Mouse (Mus musculus) heart, embryonic 15.5 days (tissue): ENCODE results near the gene Tiam2. TPM values are rescaled to one million over a fixed set of nuclear protein-coding genes. Genes with fewer than 3 reads are reported as not detected.

Experiments
- ATAC-seq: fragments of 200-750 bp; cut with Nextera tagmentation; replicated peaks from 2 replicates; pipeline ENCODE4 v1.8.0; 2017; ENCODE audit warnings: low read depth, moderate TSS enrichment; ENCODE audit not compliant: insufficient number of reproducible peaks, insufficient read depth, low FRiP score
- H3K27ac ChIP-seq: fragments of 300-500 bp; sonication (generic); 2 replicates; pipeline ENCODE4 v1.5.1; 2015; ENCODE audit warnings: mild to moderate bottlenecking, inconsistent platforms
- H3K27me3 ChIP-seq: fragments of 300-500 bp; sonication (generic); 2 replicates; pipeline ENCODE4 v1.6.1; 2015; ENCODE audit warnings: inconsistent platforms
- H3K36me3 ChIP-seq: fragments of 300-500 bp; sonication (generic); 2 replicates; pipeline ENCODE4 v1.6.1; 2015; ENCODE audit warnings: mild to moderate bottlenecking, inconsistent platforms
- H3K4me1 ChIP-seq: fragments of 300-500 bp; sonication (generic); replicated peaks from 2 replicates; pipeline ENCODE4 v1.6.1; 2015; ENCODE audit warnings: inconsistent platforms
- H3K4me2 ChIP-seq: fragments of 300-500 bp; sonication (generic); 2 replicates; pipeline ENCODE4 v1.6.1; 2015; ENCODE audit warnings: inconsistent platforms, mild to moderate bottlenecking, moderate library complexity
- H3K4me3 ChIP-seq: fragments of 300-500 bp; sonication (generic); 2 replicates; pipeline ENCODE4 v1.5.1; 2015; ENCODE audit warnings: mild to moderate bottlenecking, inconsistent platforms
- H3K9ac ChIP-seq: fragments of 300-500 bp; sonication (generic); 2 replicates; pipeline ENCODE4 v1.6.1; 2015; ENCODE audit warnings: mild to moderate bottlenecking, inconsistent platforms
- H3K9me3 ChIP-seq: fragments of 300-500 bp; sonication (generic); replicated peaks from 2 replicates; pipeline ENCODE4 v1.6.1; 2016; ENCODE audit warnings: inconsistent platforms
- WGBS: fragments of 180-500 bp; shearing (Covaris S2); methylation state at CpG from one replicate; pipeline ENCODE4 v1.1.7; 2015; ENCODE audit warnings: mixed read lengths; 5-methylcytosine and 5-hydroxymethylcytosine counted together
- polyA plus RNA-seq: library from polyadenylated mRNA; unstranded; fragments of >200 nt; fragmentation: Nextera tagmentation; extraction: Ambion mirVana; gene quantifications from 2 replicates; pipeline ENCODE4 v1.2.1, GENCODE M21; 2015

Tiam2 gene
- polyA plus RNA-seq, 1 experiment from 2014 or later, result 3.8 TPM

DNA sequence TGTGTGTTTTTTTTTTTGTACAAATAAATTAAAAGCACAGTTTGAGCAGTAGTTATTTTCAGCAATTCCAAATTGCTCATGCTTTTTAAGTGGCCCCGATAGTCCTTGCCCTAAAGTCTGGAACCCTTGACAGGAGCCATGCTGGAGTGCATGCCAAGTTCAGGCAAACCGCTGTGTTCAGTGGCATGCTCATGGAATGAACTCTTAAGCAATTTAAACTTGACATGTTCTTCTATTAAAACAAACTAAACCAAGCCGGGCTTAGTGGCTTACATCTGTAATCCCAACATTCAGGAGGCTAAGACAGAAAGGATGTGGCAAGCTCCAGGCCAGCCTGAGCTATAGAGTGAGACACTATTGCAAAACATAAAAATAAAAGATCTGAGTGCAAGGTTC lies 11.8 kb upstream of the Tiam2 start:
- Histone ChIP-seq H3K27me3 (no peaks in the 10 kb centered on the region), H3K4me3 (peak overlapping the region; percentile 48), H3K4me2 (peak overlapping the region; percentile 68), H3K27ac (0 out of 2 replicates have a peak overlapping the region, but pooled peaks have one; percentile 22), H3K4me1 (peaks cover 4% of the 10 kb centered on the region; the same call in 1 of the 2 replicates), H3K36me3 (no peaks in the 10 kb centered on the region), H3K9ac (peak overlapping the region; percentile 60), H3K9me3 (no peaks in the 10 kb centered on the region)
- no peak for ATAC-seq
- 30% methylated on average over 3 of the region's 3 CpGs for WGBS

DNA sequence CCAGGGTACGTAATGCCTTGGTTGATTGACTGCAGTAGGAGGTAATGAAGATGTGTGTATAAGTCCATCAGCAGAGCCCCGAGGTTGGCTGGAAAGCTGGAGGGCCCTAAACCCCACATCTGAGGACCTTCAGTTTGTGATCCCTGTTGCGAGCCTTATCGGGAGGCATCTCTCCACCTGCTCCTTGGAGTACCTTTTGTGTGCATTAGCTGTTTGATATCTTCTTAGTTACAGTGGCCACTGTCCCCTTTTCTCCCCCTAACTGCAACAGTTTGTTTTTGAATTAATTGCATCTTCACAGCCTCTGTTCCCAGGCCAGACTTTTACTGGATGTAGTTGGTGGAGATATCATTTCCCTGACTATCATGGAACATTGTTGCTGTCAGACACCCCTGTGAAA lies 10.8 kb upstream of the Tiam2 start:
- no peak overlapping the region for H3K4me2 ChIP-seq
- 96% methylated on average over 4 of the region's 4 CpGs for WGBS
- H3K9me3 ChIP-seq, result no peaks in the 10 kb centered on the region
- H3K4me1 ChIP-seq, result peaks cover 4% of the 10 kb centered on the region; the same call in 1 of the 2 replicates
- no peak overlapping the region for H3K27ac ChIP-seq
- ATAC-seq, result no peak
- H3K9ac ChIP-seq, result no peak overlapping the region
- no peak overlapping the region for H3K4me3 ChIP-seq
- no peaks in the 10 kb centered on the region for H3K36me3 ChIP-seq
- no peaks in the 10 kb centered on the region for H3K27me3 ChIP-seq

DNA sequence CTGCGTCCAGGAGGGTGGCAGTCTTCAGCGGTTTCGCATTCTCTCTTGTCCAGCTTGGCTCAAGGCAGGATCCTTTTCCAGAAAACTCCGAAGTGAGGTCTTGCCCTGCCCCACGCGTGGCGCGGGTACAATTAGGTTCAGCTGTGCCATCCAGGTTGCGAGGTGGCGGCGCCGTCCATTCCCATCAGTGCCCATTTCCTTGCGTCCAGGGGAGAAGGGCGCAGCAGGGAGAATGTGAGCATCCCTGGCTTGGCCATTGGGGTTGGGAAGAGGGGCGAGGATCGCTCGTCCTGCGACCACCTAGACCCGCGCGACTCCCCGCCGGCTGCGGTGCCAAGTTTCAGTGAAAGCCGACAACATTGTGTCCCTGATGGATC lies 518 bp downstream of the Tiam2 start:
- Histone ChIP-seq H3K36me3 (no peaks in the 10 kb centered on the region), H3K4me2 (peak overlapping the region; percentile 96), H3K9ac (peak overlapping the region; percentile 65), H3K27ac (no peak overlapping the region; the same call in 1 of the 2 replicates), H3K9me3 (no peaks in the 10 kb centered on the region), H3K4me3 (peak overlapping the region; percentile 82), H3K27me3 (no peaks in the 10 kb centered on the region), H3K4me1 (peaks cover 8% of the 10 kb centered on the region)
- under 1% methylated on average over 25 of the region's 25 CpGs for WGBS
- peak; percentile 10; the same call in 1 of the 2 replicates for ATAC-seq

DNA sequence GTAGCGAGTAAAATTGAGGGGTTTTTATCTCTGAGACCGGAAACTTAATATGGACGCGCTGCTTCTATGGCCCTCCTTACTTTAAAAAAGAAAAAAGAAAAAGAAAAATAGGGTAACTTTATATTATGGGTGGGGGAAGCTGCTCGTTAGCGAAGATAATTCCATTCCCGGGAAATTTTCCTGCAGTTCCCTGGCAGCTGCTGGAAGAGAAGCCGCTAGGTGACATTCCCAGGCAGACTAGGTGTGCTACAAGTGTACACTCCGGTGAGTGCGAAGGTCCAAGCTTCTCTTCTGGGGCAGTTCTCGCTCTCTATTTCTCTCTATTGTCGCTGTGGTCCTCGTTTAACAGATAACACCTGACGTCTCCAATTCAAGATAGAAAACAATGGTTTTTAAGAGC lies 962 bp downstream of the Tiam2 start:
- H3K4me2 ChIP-seq, result peak overlapping the region; percentile 96
- no peaks in the 10 kb centered on the region for H3K9me3 ChIP-seq
- H3K4me1 ChIP-seq, result peaks cover 8% of the 10 kb centered on the region
- 7% methylated on average over 14 of the region's 14 CpGs for WGBS
- no peaks in the 10 kb centered on the region for H3K27me3 ChIP-seq
- ATAC-seq, result no peak
- H3K9ac ChIP-seq, result no peak overlapping the region
- peak overlapping the region; percentile 82 for H3K4me3 ChIP-seq
- no peaks in the 10 kb centered on the region for H3K36me3 ChIP-seq
- H3K27ac ChIP-seq, result no peak overlapping the region

DNA sequence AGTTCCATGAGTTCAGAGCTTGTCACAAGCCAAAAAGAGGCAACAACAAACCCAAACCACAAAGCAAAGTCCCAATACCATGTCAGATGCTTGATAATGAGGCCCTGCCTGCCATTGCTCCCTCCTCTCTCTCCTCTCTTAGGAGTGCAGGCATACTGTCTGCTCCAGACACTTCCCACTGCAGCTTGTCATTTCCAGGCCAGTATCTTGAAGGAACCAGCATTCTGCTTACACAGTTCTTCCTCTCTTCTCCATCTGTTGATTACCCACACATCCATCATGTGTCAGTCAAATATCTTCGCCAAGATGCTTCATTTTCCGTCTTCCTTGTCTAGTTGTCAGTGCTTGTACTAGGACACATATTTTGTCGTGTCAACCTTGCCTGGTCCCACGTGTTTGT lies 2.4 kb downstream of the Tiam2 start:
- Histone ChIP-seq H3K4me2 (no peak overlapping the region), H3K36me3 (no peaks in the 10 kb centered on the region), H3K27me3 (no peaks in the 10 kb centered on the region), H3K9ac (no peak overlapping the region), H3K4me3 (no peak overlapping the region), H3K4me1 (peaks cover 8% of the 10 kb centered on the region), H3K27ac (no peak overlapping the region), H3K9me3 (no peaks in the 10 kb centered on the region)
- no peak for ATAC-seq
- WGBS, result 73% methylated on average over 4 of the region's 4 CpGs

DNA sequence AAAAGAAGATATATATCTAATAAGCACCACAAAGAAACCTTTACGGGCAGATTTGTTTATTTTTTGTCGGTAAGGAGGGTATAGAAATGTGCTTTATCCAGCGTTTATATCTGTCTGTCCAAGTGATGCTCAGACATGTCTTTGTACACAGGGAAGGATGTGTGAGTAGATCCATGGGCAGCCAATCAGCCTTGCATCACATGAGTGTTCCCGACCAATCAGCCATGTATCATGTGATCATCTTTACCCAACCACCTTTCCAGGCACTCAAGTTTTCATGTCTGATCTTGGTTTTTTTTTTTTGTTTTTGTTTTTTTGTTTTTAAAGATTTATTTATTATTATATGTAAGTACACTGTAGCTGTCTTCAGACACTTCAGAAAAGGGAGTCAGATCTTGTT lies 3.1 kb downstream of the Tiam2 start:
- Histone ChIP-seq H3K27me3 (no peaks in the 10 kb centered on the region), H3K36me3 (no peaks in the 10 kb centered on the region), H3K4me3 (no peak overlapping the region), H3K9me3 (no peaks in the 10 kb centered on the region), H3K9ac (no peak overlapping the region), H3K4me1 (peaks cover 8% of the 10 kb centered on the region), H3K4me2 (no peak overlapping the region), H3K27ac (no peak overlapping the region)
- 87% methylated on average over 4 of the region's 4 CpGs for WGBS
- ATAC-seq, result no peak

DNA sequence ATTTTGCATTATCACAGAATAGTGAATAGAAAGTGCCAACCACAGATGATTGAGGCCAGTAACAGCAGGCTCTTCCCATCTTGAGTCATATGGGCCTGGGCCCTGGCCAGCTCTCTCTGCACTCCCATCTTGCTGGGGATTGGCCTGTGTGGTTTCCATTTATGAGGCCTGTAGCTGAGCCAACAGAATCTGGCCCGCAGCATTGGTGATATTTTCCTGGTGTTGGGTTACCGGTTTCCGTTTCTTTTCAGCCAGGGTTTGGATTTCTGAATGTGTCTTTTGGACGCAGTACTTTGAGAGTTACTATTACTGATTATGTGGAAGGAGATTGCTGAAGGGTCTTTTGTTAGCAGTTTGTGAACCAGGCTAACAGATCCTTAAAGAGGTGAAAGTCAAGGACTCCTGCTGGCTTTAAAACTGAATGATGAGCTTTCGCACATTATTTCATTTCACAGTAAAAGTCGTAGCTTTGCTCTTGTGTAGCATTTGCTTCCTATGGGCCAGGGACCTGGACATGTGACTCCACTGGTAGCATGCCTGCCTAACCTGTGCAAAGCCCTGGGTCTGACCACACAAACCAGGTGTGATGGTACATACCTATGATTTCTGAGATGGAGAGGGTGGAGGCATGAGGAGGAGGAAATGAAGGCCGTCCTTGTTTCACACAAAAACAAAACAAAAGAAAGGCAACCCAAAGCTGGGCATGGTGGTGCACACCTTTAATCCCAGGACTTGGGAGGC lies 5.5 kb downstream of the Tiam2 start:
- Histone ChIP-seq H3K4me1 (peaks cover 4% of the 10 kb centered on the region; the same call in 1 of the 2 replicates), H3K27me3 (no peaks in the 10 kb centered on the region), H3K4me2 (no peak overlapping the region), H3K27ac (no peak overlapping the region), H3K9me3 (no peaks in the 10 kb centered on the region), H3K4me3 (no peak overlapping the region), H3K36me3 (no peaks in the 10 kb centered on the region), H3K9ac (no peak overlapping the region)
- 0 out of 2 replicates have a peak, but pooled peaks have one; percentile 56 for ATAC-seq
- 62% methylated on average over 7 of the region's 7 CpGs for WGBS

DNA sequence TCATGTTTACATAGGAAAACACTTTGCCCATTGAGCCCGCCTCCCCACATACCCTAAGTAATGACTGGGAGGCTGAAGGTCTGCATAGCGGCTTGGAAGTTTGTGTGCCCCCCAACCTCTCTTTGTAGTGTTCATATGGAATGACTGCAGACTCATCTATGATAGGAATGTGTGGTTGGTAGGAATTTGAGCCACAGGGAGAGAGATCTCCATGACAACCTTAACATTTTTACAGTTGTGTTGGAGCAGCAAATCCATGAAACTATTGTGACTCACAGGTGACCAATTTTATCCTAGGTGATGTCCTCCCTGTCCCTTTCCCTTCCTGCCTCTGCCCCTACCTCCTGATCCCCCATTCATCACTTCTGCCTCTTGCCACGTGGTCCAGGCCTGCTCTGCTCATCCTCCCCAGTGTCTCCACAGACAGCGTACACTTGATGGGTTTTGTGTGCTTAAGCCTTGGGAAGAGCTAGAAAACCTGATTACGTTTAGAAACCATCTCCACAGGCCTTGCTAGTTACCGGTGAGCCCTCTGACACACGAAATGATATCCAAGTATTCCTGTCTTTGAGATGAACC lies 9.9 kb downstream of the Tiam2 start:
- H3K9me3 ChIP-seq, result no peaks in the 10 kb centered on the region
- no peak overlapping the region for H3K4me2 ChIP-seq
- ATAC-seq, result no peak
- WGBS, result 82% methylated on average over 7 of the region's 7 CpGs
- no peak overlapping the region for H3K9ac ChIP-seq
- H3K27me3 ChIP-seq, result no peaks in the 10 kb centered on the region
- H3K4me1 ChIP-seq, result no peaks in the 10 kb centered on the region; the same call in 1 of the 2 replicates
- no peaks in the 10 kb centered on the region for H3K36me3 ChIP-seq
- H3K27ac ChIP-seq, result no peak overlapping the region
- H3K4me3 ChIP-seq, result no peak overlapping the region

DNA sequence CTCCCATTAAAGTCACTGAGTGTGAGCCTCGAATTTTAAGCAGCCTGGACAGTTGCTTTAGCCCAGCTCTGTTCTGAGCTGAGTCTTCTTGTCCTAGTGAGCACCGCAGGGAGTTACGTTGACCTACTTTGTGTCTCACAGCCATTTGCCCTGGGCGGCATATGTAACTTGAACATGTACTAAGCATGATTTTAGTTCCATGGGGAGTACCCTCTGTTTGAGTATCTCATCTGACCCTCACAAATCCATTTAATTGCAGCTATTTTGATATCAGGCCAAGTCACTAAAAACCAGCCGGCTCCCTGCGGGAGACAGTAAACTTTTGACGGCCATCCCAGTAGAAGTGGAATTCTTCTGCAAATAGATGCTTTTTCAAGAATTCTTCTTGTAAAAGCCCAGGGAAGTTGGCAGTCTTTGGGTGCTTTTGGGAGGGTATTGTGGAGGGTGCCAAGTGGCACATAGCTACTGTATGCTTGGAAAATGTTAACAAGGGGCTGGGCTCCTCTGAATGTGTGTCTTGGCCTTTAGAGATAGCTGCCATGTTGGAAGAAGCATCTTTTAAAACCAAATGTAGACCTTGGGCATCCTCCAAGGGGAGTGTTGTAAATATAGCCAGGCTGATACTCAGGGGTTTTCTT lies 10.6 kb downstream of the Tiam2 start:
- 79% methylated on average over 7 of the region's 7 CpGs for WGBS
- H3K4me2 ChIP-seq, result no peak overlapping the region
- ATAC-seq, result no peak
- H3K27me3 ChIP-seq, result no peaks in the 10 kb centered on the region
- no peaks in the 10 kb centered on the region for H3K4me1 ChIP-seq
- H3K36me3 ChIP-seq, result no peaks in the 10 kb centered on the region
- no peak overlapping the region for H3K27ac ChIP-seq
- no peaks in the 10 kb centered on the region for H3K9me3 ChIP-seq
- no peak overlapping the region for H3K9ac ChIP-seq
- H3K4me3 ChIP-seq, result no peak overlapping the region

DNA sequence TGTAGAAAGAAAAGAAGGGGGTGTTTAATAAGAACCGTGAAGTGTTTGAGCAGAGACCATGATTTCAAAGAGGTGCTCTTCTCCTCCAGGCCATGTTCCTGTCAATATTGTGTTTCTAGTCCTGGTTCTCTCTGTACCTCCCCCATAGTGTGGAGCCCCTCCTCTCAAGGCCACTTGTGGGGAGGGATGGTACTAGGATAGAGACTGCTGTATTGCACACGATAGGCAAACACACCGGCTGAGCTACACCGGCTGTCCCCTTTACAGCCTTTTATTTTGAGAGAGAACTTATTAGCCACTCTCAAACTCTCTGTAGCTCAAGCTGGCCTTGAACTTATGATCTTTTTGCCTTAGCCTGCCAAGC lies 11.1 kb downstream of the Tiam2 start:
- no peaks in the 10 kb centered on the region for H3K4me1 ChIP-seq
- no peak overlapping the region for H3K4me2 ChIP-seq
- H3K36me3 ChIP-seq, result no peaks in the 10 kb centered on the region
- H3K9me3 ChIP-seq, result no peaks in the 10 kb centered on the region
- no peak overlapping the region for H3K4me3 ChIP-seq
- H3K9ac ChIP-seq, result no peak overlapping the region
- no peaks in the 10 kb centered on the region for H3K27me3 ChIP-seq
- WGBS, result 83% methylated on average over 4 of the region's 4 CpGs
- no peak overlapping the region for H3K27ac ChIP-seq
- ATAC-seq, result no peak

DNA sequence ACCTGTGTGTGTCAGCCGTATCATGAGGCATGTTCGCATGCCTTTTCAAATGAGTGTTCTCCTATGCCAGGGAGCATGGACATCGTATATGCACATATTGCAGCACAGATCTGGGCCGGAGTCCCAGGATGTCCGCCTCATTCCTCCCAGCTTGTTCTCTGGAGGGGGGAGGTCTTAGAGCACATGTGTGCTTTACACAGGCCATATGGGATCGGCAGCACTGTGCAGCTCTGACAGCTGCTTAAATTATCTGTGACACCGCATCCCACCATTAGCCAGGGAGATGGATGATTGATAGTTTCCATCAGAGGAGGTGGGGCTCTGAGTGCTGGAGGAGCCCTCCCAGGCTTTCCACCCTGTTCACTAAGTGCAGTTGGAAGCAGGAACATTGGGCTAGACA lies 12.4 kb downstream of the Tiam2 start:
- no peak overlapping the region for H3K27ac ChIP-seq
- H3K4me2 ChIP-seq, result no peak overlapping the region
- 60% methylated on average over 7 of the region's 7 CpGs for WGBS
- no peaks in the 10 kb centered on the region for H3K36me3 ChIP-seq
- ATAC-seq, result no peak
- H3K4me3 ChIP-seq, result no peak overlapping the region
- H3K9me3 ChIP-seq, result no peaks in the 10 kb centered on the region
- no peak overlapping the region for H3K9ac ChIP-seq
- H3K4me1 ChIP-seq, result no peaks in the 10 kb centered on the region
- H3K27me3 ChIP-seq, result no peaks in the 10 kb centered on the region
